Mouse (Mus musculus): ENCODE data around the gene Snd1.

DNA sequence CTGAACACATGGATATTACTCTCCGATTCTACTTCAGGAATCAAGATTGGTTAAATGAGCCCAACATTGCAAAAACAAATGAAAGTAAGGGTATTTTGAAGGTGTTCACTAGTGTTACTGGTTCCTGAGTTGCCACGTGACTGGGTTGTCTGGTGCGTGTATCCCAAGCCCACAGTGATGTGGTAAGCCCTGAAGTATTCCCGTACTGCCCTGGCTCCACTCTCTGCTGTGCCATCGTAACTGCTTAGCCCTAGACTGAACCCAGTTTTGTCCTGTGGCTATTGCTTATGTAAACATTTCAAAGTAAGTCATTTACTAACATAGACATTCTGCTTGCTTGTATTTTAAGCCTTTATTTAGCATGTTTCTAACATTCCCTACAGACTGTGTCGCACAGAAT is 256.3 kb downstream of the Snd1 start:
- TF ChIP-seq CTCF (IDR thresholded peaks at IDR 0.05; ENCODE audit: low read depth) = no peak
- no peak for TF ChIP-seq EP300 (IDR thresholded peaks at IDR 0.05; ENCODE audit: low read depth)
